Mouse (Mus musculus): Measurements from ENCODE around the gene Rpn2. TPM values are rescaled to one million over a fixed set of nuclear protein-coding genes. Genes with fewer than 3 reads are reported as not detected.
A peak's percentile ranks its signal among the peaks of the same experiment; 100 is the strongest.

Gene Rpn2
- polyA plus RNA-seq, 1 experiment from 2014 or later, result 341 TPM

GRCm38 (mm10) chr2:157316358-157316933 is 37.6 kb downstream of the Rpn2 start:
- WGBS, result 74% methylated on average over 14 of the region's 14 CpGs
- Histone ChIP-seq H3K9me3 (replicated peaks; ENCODE audit: control insufficient read depth, low read length) (no peaks in the 10 kb centered on the region), H3K4me2 (ENCODE audit: low read depth, low read length) (no peak overlapping the region), H3K27me3 (ENCODE audit: control insufficient read depth, insufficient read depth, low read length) (no peaks in the 10 kb centered on the region), H3K4me3 (replicated peaks; ENCODE audit: low read length) (no peak overlapping the region), H3K4me1 (ENCODE audit: control insufficient read depth, insufficient read depth, low read length) (no peaks in the 10 kb centered on the region), H3K9ac (ENCODE audit: low read length) (no peak overlapping the region), H3K36me3 (ENCODE audit: control insufficient read depth, insufficient read depth, low read length) (peaks cover 18% of the 10 kb centered on the region; the same call in 1 of the 2 replicates), H3K27ac (ENCODE audit: low read length) (no peak overlapping the region)
- ATAC-seq (ENCODE audit: insufficient read depth, low FRiP score), result no peak; the same call in 1 of the 2 replicates

GRCm38 (mm10) chr2:157317220-157317619 is 38.4 kb downstream of the Rpn2 start:
- Histone ChIP-seq H3K36me3 (ENCODE audit: control insufficient read depth, insufficient read depth, low read length) (peaks cover 18% of the 10 kb centered on the region), H3K27ac (ENCODE audit: low read length) (no peak overlapping the region), H3K9ac (ENCODE audit: low read length) (no peak overlapping the region), H3K4me3 (replicated peaks; ENCODE audit: low read length) (no peak overlapping the region), H3K27me3 (ENCODE audit: control insufficient read depth, insufficient read depth, low read length) (no peaks in the 10 kb centered on the region), H3K9me3 (replicated peaks; ENCODE audit: control insufficient read depth, low read length) (no peaks in the 10 kb centered on the region), H3K4me1 (ENCODE audit: control insufficient read depth, insufficient read depth, low read length) (no peaks in the 10 kb centered on the region), H3K4me2 (ENCODE audit: low read depth, low read length) (no peak overlapping the region)
- 74% methylated on average over 6 of the region's 6 CpGs for whole genome bisulfite sequencing
- no peak for ATAC-seq (ENCODE audit: insufficient read depth, low FRiP score)

- Histone ChIP-seq H3K9ac (ENCODE audit: low read length) (no peak overlapping the region), H3K4me2 (ENCODE audit: low read depth, low read length) (no peak overlapping the region), H3K27ac (ENCODE audit: low read length) (peak overlapping the region; percentile 42; the same call in 1 of the 2 replicates), H3K9me3 (replicated peaks; ENCODE audit: control insufficient read depth, low read length) (no peaks in the 10 kb centered on the region), H3K4me1 (ENCODE audit: control insufficient read depth, insufficient read depth, low read length) (no peaks in the 10 kb centered on the region; the same call in 1 of the 2 replicates), H3K27me3 (ENCODE audit: control insufficient read depth, insufficient read depth, low read length) (no peaks in the 10 kb centered on the region), H3K36me3 (ENCODE audit: control insufficient read depth, insufficient read depth, low read length) (peaks cover 17% of the 10 kb centered on the region), H3K4me3 (replicated peaks; ENCODE audit: low read length) (no peak overlapping the region)
- no peak for ATAC-seq (ENCODE audit: insufficient read depth, low FRiP score)
- 81% methylated on average over 8 of the region's 8 CpGs for WGBS
These were observed 41.3 kb downstream of the Rpn2 start for GRCm38 (mm10) chr2:157320135-157320534.

GRCm38 (mm10) chr2:157320886-157321285 is 42.1 kb downstream of the Rpn2 start:
- H3K9me3 ChIP-seq (replicated peaks; ENCODE audit: control insufficient read depth, low read length), result no peaks in the 10 kb centered on the region
- no peak for ATAC-seq (ENCODE audit: insufficient read depth, low FRiP score)
- H3K4me3 ChIP-seq (replicated peaks; ENCODE audit: low read length), result no peak overlapping the region
- H3K4me1 ChIP-seq (ENCODE audit: control insufficient read depth, insufficient read depth, low read length), result no peaks in the 10 kb centered on the region; the same call in 1 of the 2 replicates
- WGBS, result 38% methylated on average over 5 of the region's 5 CpGs
- H3K27me3 ChIP-seq (ENCODE audit: control insufficient read depth, insufficient read depth, low read length), result no peaks in the 10 kb centered on the region
- no peak overlapping the region for H3K4me2 ChIP-seq (ENCODE audit: low read depth, low read length)
- peaks cover 21% of the 10 kb centered on the region for H3K36me3 ChIP-seq (ENCODE audit: control insufficient read depth, insufficient read depth, low read length)
- peak overlapping the region; percentile 42; the same call in 1 of the 2 replicates for H3K27ac ChIP-seq (ENCODE audit: low read length)
- H3K9ac ChIP-seq (ENCODE audit: low read length), result no peak overlapping the region

GRCm38 (mm10) chr2:157322029-157322766 is 43.4 kb downstream of the Rpn2 start:
- ATAC-seq (ENCODE audit: insufficient read depth, low FRiP score), result no peak
- no peaks in the 10 kb centered on the region for H3K27me3 ChIP-seq (ENCODE audit: control insufficient read depth, insufficient read depth, low read length)
- no peak overlapping the region for H3K4me3 ChIP-seq (replicated peaks; ENCODE audit: low read length)
- H3K9me3 ChIP-seq (replicated peaks; ENCODE audit: control insufficient read depth, low read length), result no peaks in the 10 kb centered on the region
- H3K4me1 ChIP-seq (ENCODE audit: control insufficient read depth, insufficient read depth, low read length), result no peaks in the 10 kb centered on the region; the same call in 1 of the 2 replicates
- H3K36me3 ChIP-seq (ENCODE audit: control insufficient read depth, insufficient read depth, low read length), result peaks cover 30% of the 10 kb centered on the region
- 88% methylated on average over 5 of the region's 5 CpGs for WGBS
- H3K27ac ChIP-seq (ENCODE audit: low read length), result no peak overlapping the region
- H3K4me2 ChIP-seq (ENCODE audit: low read depth, low read length), result no peak overlapping the region
- H3K9ac ChIP-seq (ENCODE audit: low read length), result no peak overlapping the region

GRCm38 (mm10) chr2:157325238-157325637 is 46.4 kb downstream of the Rpn2 start:
- Histone ChIP-seq H3K27me3 (ENCODE audit: control insufficient read depth, insufficient read depth, low read length) (no peaks in the 10 kb centered on the region), H3K27ac (ENCODE audit: low read length) (peak overlapping the region; percentile 34), H3K36me3 (ENCODE audit: control insufficient read depth, insufficient read depth, low read length) (peaks cover 27% of the 10 kb centered on the region; the same call in 1 of the 2 replicates), H3K9me3 (replicated peaks; ENCODE audit: control insufficient read depth, low read length) (no peaks in the 10 kb centered on the region), H3K4me3 (replicated peaks; ENCODE audit: low read length) (no peak overlapping the region), H3K9ac (ENCODE audit: low read length) (no peak overlapping the region), H3K4me1 (ENCODE audit: control insufficient read depth, insufficient read depth, low read length) (no peaks in the 10 kb centered on the region; the same call in 1 of the 2 replicates), H3K4me2 (ENCODE audit: low read depth, low read length) (no peak overlapping the region)
- ATAC-seq (ENCODE audit: insufficient read depth, low FRiP score), result no peak; the same call in 1 of the 2 replicates
- WGBS, result 66% methylated on average over 2 of the region's 2 CpGs

GRCm38 (mm10) chr2:157328106-157328505 is 49.3 kb downstream of the Rpn2 start:
- Histone ChIP-seq H3K4me1 (ENCODE audit: control insufficient read depth, insufficient read depth, low read length) (no peaks in the 10 kb centered on the region; the same call in 1 of the 2 replicates), H3K27ac (ENCODE audit: low read length) (no peak overlapping the region), H3K4me2 (ENCODE audit: low read depth, low read length) (no peak overlapping the region), H3K27me3 (ENCODE audit: control insufficient read depth, insufficient read depth, low read length) (no peaks in the 10 kb centered on the region), H3K9ac (ENCODE audit: low read length) (no peak overlapping the region), H3K4me3 (replicated peaks; ENCODE audit: low read length) (no peak overlapping the region), H3K9me3 (replicated peaks; ENCODE audit: control insufficient read depth, low read length) (no peaks in the 10 kb centered on the region), H3K36me3 (ENCODE audit: control insufficient read depth, insufficient read depth, low read length) (peaks cover 21% of the 10 kb centered on the region; the same call in 1 of the 2 replicates)
- ATAC-seq (ENCODE audit: insufficient read depth, low FRiP score), result peak; percentile 6; the same call in 1 of the 2 replicates
- WGBS, result 48% methylated on average over 5 of the region's 5 CpGs

GRCm38 (mm10) chr2:157328570-157328969 is 49.8 kb downstream of the Rpn2 start:
- Histone ChIP-seq H3K9ac (ENCODE audit: low read length) (no peak overlapping the region), H3K4me3 (replicated peaks; ENCODE audit: low read length) (no peak overlapping the region), H3K27ac (ENCODE audit: low read length) (no peak overlapping the region), H3K27me3 (ENCODE audit: control insufficient read depth, insufficient read depth, low read length) (no peaks in the 10 kb centered on the region), H3K36me3 (ENCODE audit: control insufficient read depth, insufficient read depth, low read length) (peaks cover 19% of the 10 kb centered on the region; the same call in 1 of the 2 replicates), H3K4me1 (ENCODE audit: control insufficient read depth, insufficient read depth, low read length) (no peaks in the 10 kb centered on the region; the same call in 1 of the 2 replicates), H3K4me2 (ENCODE audit: low read depth, low read length) (no peak overlapping the region), H3K9me3 (replicated peaks; ENCODE audit: control insufficient read depth, low read length) (no peaks in the 10 kb centered on the region)
- ATAC-seq (ENCODE audit: insufficient read depth, low FRiP score), result no peak
- 40% methylated on average over 11 of the region's 11 CpGs for WGBS

- no peaks in the 10 kb centered on the region for H3K9me3 ChIP-seq (replicated peaks; ENCODE audit: control insufficient read depth, low read length)
- H3K4me2 ChIP-seq (ENCODE audit: low read depth, low read length), result no peak overlapping the region
- no peaks in the 10 kb centered on the region for H3K36me3 ChIP-seq (ENCODE audit: control insufficient read depth, insufficient read depth, low read length)
- WGBS, result 83% methylated on average over 5 of the region's 5 CpGs
- no peak overlapping the region for H3K27ac ChIP-seq (ENCODE audit: low read length)
- H3K4me3 ChIP-seq (replicated peaks; ENCODE audit: low read length), result no peak overlapping the region
- no peak for ATAC-seq (ENCODE audit: insufficient read depth, low FRiP score)
- H3K9ac ChIP-seq (ENCODE audit: low read length), result no peak overlapping the region
- H3K4me1 ChIP-seq (ENCODE audit: control insufficient read depth, insufficient read depth, low read length), result no peaks in the 10 kb centered on the region
- no peaks in the 10 kb centered on the region for H3K27me3 ChIP-seq (ENCODE audit: control insufficient read depth, insufficient read depth, low read length)
These were observed 53.2 kb downstream of the Rpn2 start for GRCm38 (mm10) chr2:157332059-157332458.
